Mouse (Mus musculus) kidney, postnatal 4 days (tissue): ENCODE results near the gene Arhgdig.

Source experiments
- DNase-seq, 2 experiments: peaks; one replicate each; pipeline ENCODE4 v3.0.0; 2021; ENCODE audit warnings: mixed read lengths in 2 of 2

Gene Arhgdig

GRCm38 (mm10) chr17:26207686-26208085 is at the start of gene Arhgdig:
Gene Arhgdig (minus strand): TSS chr17:26207786.
- no peak for DNase-seq

- DNase-seq, result no peak
These were observed 47.7 kb upstream of the Arhgdig start for GRCm38 (mm10) chr17:26255313-26255712.

DNA sequence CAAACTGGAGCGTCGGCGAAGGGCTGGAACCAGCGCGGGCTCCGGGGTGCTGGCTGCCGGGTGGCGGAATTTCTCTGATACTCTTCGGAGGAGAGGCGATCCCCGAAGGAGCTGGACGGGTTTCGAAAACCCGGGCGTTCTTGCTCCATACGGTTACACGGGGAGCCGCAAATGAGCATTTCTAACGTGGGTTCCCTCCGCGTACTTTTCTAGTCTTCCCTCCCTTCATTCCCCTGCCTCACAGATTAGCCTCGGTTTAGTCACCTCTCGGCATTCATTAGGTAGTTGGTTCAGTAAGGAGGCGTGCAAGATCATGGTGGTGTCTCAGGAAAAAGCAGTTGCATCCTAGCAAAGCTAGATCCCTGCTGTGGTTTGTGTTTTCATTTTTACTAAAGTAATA is 45.8 kb upstream of the Arhgdig start:
- no peak for DNase-seq

DNA sequence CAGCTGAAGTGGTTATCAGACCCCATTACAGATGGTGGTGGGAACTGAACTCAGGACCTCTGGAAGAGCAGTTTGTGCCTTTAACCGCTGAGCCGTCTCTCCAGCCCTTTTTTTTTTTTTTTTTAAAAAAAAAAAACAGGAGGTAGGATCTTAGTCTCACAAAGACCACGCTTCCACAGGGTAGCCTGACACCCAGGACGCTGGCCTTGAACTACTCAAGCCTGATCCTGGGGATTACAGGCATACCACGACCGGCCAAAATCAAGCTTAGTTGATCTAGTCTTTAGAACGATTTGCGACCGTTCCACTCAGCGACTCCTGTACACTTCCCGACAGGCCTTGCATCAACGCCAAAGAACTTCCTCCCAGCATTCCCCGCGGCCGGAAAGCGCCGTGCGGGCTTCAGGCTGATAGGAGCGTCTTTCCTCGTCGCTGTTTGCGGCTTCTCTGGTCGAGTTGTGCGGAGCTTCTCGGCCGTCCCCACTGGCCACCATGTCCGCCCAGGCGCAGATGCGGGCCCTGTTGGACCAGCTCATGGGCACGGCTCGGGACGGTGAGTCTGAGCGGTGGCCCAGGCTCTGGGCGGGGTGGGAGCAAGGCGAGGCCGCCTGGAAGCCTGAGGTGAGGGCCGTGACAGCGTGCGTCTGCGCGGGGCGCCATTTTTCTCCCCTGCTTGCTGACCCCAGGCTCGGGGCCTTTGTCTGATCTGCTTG is 45.1 kb upstream of the Arhgdig start, which contains the start of gene Luc7l:
TSS of gene Luc7l (plus strand) at position 358 of the 713 bp plus-strand sequence.
- peak; percentile 96 to 97 for DNase-seq

DNA sequence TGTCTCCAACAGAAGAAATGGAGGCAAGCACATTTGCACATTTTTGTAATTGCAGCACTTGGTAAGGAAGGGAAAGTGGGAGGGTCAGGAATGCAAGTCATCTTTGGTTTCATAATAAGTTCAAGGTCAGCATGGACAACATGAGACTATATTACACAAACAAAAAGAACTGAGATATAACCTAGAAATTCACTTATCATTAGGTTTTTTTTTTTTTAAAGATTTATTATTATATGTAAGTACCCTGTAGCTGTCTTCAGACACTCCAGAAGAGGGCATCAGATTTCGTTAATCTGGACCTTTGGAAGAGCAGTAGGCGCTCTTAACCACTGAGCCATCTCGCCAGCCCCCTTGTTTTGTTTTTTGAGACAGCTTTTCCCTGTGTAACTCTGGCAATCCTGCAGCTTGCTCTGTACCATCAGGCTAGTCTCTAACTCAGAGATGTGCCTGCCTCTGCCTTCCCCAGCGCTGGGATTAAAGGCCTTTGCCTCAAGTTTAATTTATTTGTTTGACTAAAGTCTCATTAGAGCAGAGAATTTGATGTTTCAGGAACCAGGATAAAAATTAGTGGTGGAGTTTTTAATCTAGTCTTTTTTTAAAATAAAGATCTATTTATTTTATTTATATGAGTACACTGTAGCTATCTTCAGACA is 44.4 kb upstream of the Arhgdig start:
- no peak for DNase-seq

DNA sequence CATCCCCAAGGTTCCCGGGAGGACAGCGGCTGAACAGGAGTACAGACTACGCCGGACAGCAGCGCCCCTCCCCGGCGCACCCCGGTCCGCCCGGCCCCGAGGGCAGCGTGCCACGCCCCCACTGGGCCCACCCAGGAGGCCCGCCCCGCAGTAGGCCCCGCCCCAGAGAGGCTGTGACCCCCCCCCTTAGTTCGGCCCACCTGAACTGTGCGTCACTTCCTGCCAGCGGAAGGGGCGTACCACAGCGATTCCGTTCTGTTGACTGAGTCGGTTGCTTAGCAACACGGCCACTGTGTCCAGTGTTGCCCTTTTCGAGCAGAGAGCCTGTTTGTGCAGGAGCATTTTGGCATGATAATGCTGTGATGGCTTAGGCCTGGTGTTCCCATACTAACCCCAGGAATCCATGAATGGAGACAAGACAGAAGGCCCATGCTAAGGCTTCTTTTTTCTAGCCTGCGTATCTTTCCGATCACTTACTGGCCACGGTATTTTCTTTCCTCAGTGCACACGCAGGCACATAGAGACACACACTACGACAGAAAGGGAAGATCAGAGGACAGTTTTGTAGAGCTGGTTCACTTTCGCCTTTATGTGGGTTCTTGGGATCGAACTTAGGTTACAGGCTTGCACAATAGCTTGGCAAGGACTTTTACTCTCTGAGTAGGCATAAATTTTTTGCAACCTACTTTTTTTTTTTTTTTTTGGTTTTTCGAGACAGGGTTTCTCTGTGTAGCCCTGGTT is 36.7 kb upstream of the Arhgdig start, which contains the start of gene Fam234a:
TSS of gene Fam234a (minus strand) at position 142 of the 741 bp plus-strand sequence.
- DNase-seq, result peak; percentile 96 to 98

DNA sequence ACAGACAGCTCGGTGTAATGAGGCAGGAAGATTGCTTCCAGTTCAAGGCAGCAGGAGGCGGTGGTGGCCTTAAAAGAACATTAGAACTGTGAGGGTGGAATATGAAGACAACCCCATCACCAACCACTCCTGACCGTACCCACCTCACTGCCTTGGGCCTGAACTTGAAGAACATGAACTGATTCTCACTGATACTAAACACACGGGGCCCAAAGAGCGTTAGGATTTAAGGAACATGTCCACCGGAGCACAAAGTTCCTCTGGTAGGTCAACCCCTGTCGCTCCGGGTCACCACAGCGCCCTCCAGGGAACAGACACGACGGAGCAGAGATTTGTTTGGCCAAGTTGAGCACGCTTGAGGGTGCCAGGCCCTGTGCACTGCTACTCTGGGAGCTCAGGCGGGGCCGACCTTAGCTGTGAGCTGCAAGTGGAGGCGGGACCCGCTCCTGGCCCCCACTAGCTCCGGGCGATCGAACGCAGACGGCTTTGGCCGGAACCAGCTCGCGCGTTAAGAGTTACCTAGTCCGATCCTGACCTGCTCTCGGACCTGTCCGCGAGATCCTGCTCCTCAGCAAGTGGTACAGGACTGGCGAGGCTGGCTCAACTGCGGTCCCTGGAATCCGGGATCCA is 36.0 kb upstream of the Arhgdig start:
- DNase-seq, result peak; percentile 74 to 87

GRCm38 (mm10) chr17:26240990-26241389 is 33.4 kb upstream of the Arhgdig start:
- DNase-seq, result no peak

DNA sequence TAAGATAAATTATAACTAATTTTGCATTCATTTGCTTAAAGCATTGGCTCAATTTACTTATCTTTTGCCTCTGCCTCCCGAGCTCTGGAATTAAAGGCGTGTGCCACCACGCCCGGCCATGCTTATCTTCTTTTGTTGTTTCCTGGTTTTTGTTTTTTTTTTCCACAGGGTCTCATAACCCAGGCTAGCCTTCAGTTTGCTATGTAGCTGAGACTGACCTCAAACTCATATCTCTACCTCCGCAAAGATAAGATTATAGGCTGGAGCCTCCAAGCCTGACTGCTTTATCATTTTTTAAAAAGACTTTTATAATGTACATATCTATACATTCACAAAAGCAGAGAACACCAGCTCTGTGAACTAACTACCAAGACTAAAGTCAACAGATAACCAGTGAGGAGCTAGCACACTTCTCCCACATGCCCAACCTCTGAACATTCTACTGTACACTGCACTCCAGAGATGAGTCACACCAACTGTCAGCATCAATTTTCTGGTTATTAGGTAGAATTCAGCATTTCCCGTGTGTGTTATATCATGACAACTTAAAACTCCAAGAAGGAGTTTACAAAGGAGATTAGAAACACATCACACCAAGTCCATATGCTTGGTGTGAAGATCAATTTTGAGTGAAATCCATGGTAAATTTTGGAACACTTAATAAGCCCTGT is 32.7 kb upstream of the Arhgdig start:
- no peak for DNase-seq

- DNase-seq, result no peak
These were observed 32.0 kb upstream of the Arhgdig start for GRCm38 (mm10) chr17:26239551-26239950.

DNA sequence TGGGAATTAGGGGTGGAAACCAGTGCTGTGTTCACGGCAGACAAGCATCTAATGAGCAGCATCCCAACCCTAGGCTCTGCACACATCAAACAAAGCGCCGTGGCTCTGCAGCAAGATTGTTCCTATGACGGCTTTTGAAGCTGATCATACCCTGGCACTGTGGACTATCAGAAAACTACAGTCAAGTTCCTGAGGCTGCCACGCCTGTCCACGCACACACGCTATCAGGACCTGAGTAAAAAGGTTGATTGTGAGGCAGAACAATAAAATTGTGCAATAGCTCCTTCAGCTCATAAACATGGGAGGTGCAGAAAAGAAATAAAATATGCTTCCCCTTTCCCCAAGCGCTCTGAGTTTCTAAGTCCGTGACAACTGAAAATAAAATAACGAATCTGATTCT is 30.1 kb upstream of the Arhgdig start:
- DNase-seq, result no peak

- no peak for DNase-seq
These were observed 27.7 kb upstream of the Arhgdig start for GRCm38 (mm10) chr17:26235077-26235815.

DNA sequence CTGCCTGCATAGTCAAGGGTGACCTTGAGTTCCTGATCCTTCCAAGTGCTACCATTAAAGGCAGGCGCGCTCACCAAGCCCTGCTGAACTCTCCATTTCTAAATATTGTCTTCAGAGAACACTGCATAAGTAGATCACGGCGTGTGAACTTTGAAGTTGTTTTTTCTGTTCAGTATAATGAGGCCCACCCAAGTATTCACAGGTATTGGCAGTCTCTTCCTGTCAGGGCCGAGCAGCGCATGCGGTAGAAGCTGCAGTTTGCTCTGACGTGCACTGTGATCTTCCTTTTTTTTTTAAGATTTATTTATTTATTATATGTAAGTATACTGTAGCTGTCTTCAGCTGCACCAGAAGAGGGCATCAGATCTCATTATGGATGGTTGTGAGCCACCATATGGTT is 26.8 kb upstream of the Arhgdig start:
- DNase-seq, result no peak

DNA sequence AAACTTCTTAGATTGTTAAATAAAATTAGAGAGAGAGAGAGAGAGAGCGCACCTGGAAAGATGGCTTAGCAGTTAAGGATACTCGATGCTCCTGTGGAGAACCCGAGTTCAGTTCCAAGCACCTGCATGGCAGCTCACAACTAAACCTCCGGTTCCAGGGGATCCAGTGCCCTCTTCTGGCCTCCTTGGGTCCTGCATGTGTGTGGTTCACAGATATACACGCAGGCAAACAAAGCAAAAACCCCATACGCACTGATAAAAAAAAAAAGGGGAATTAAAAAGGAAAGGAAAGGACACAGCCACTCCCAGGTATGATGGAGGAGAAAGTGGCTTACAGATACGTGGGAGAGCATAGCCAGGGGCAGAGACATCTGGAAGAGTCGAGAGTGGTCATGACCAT is 25.3 kb upstream of the Arhgdig start:
- no peak for DNase-seq

DNA sequence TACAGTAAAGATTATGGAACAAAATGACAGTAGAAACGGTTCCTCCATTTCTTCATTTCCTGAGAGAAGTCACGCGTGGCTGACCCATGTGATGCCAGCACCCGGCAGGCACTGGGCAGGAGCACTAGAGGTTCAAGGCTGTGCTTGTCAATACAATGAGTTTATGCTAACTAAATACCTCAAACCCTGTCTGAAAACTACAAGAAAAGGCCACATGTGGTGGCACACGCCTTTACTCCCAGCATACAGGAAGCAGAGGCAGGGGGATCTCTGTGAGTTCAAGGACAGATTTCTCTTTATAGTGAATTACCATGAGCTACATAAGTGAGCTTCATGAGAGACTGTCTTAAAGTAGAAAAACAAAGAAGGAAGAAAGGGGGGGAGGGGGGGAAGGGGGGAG is 23.6 kb upstream of the Arhgdig start:
- no peak for DNase-seq

DNA sequence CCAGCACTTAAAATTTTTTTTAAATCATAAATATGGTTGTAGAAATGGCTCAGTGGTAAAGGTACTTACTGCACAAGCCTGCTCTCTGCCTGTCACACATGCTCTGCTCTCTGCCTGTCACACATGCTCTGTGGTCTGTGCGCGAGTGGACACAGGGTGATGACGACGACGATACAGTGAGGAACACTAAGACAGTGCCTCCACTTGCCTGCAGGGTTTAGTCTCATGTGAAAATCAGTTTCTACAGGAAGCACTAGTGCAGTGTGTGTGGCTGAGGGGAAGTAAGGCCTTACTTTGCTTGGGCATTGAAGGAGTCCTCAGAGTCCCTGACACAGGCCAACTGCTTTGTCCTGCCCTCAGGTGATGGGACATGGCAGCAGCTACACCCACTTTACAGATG is 22.2 kb upstream of the Arhgdig start:
- DNase-seq, result no peak

DNA sequence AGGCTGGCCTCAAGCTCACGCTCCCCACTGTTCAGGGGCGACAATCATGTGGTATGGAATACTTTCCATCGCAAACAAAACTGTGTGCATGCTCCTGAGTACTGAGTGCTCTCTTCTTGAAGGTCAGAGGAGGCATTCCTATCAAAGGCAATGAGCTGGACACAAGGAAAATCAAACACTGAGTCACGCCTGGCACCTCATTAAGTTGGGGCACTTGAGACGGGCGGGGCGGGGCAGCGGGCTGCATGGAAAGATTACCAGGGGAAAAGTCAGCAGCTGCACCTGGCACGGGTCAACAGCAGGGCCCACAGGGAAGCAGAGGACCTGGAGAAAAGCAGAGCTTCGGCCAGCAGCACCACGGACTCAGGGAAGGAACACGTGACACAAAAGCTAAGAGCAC is 17.6 kb upstream of the Arhgdig start:
- DNase-seq, result peak; percentile 39 to 61

- no peak for DNase-seq
These were observed 13.9 kb upstream of the Arhgdig start for GRCm38 (mm10) chr17:26221508-26221907.

DNA sequence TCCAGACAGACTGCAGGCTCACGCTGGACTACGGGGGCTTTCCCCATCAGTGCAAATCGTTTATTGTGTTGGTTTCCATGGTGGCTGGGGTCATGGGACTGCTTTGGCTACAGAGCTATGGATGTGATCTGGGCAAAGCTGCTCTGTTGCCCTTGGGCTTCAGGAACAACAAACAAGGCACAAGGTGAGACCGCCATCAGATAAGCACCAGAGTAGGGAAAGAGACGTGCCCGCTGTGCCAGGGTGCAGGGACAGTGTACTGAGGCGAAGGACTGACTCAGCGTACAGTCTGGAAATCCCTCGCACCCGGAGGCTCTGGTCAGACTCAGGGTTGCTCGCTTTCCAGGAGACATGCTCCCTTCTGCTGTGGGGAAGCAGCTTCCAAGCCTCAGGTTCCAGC is 5.1 kb upstream of the Arhgdig start:
- DNase-seq, result no peak

DNA sequence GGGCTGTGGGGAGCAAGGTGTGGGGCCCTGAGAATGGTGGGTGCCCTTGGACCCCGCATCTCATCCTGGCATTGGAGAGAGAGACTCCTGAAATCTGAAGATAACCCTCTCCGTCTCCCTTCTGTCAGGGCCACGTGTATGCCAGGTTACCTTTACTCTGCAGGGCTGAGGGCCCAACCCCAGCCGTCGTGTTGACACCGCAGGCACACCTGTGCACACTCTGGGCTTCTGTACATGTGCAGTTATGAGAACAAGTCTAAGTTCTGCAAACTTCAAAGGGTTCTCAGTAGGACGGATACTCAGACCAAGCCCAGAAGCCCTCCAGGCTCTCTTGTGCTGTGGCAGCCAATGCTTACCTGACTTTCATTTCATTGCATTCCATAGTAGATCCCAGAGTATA is 4.7 kb upstream of the Arhgdig start:
- no peak for DNase-seq

DNA sequence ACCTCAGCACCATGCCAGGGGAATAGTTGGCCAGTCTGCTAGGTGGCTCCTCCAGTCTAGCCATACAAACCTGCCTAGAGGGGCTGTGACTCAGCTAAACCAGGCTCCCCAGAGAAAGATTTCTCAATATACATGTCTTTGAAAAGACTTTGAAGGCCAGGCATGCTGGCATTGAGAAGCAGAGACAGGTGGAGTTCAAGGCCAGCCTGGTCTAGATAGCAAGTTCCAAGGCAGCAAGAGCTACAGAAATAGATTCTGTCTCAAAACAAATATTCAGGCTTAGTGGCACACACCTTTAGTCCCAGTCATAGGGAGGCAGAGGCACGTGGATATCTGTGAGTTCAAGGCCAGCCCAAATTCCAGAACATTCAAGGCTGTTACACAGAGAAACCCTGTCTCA is 1.2 kb downstream of the Arhgdig start:
- DNase-seq, result no peak

- DNase-seq, result no peak
These were observed 2.8 kb downstream of the Arhgdig start for GRCm38 (mm10) chr17:26204766-26205165.
